Mouse (Mus musculus): ENCODE measurements around the gene Mab21l1. TPM values are rescaled to one million over a fixed set of nuclear protein-coding genes. Genes with fewer than 3 reads are reported as not detected.

Mab21l1 gene
- polyA plus RNA-seq, 1 experiment from 2014 or later: 20.0 TPM

GRCm38 (mm10) chr3:55816638-55817375, 34.5 kb downstream of the Mab21l1 start:
- Histone ChIP-seq H3K4me1 (ENCODE audit: control insufficient read depth, insufficient read depth, low read length) (no peaks in the 10 kb centered on the region), H3K27ac (ENCODE audit: low read depth, low read length) (no peak overlapping the region), H3K4me2 (ENCODE audit: low read depth) (no peak overlapping the region), H3K9ac (ENCODE audit: low read length) (no peak overlapping the region), H3K9me3 (ENCODE audit: control insufficient read depth, low read length) (no peaks in the 10 kb centered on the region), H3K27me3 (ENCODE audit: control insufficient read depth, insufficient read depth, low read length) (no peaks in the 10 kb centered on the region), H3K4me3 (ENCODE audit: low read depth, low read length) (no peak overlapping the region), H3K36me3 (ENCODE audit: control insufficient read depth, insufficient read depth, low read length) (no peaks in the 10 kb centered on the region)
- DNase-seq (ENCODE audit: low spot score): no peak
- ATAC-seq (ENCODE audit: insufficient read depth, low FRiP score, low TSS enrichment): no peak
- 85% methylated on average over 6 of the region's 6 CpGs for WGBS

- no peak overlapping the region for H3K9ac ChIP-seq (ENCODE audit: low read length)
- ATAC-seq (ENCODE audit: insufficient read depth, low FRiP score, low TSS enrichment) (no peak), DNase-seq (ENCODE audit: low spot score) (no peak)
- H3K36me3 ChIP-seq (ENCODE audit: control insufficient read depth, insufficient read depth, low read length): no peaks in the 10 kb centered on the region
- WGBS: 79% methylated on average over 2 of the region's 2 CpGs
- H3K27me3 ChIP-seq (ENCODE audit: control insufficient read depth, insufficient read depth, low read length): no peaks in the 10 kb centered on the region
- no peaks in the 10 kb centered on the region for H3K9me3 ChIP-seq (ENCODE audit: control insufficient read depth, low read length)
- no peak overlapping the region for H3K27ac ChIP-seq (ENCODE audit: low read depth, low read length)
- no peak overlapping the region for H3K4me2 ChIP-seq (ENCODE audit: low read depth)
- no peaks in the 10 kb centered on the region for H3K4me1 ChIP-seq (ENCODE audit: control insufficient read depth, insufficient read depth, low read length)
- H3K4me3 ChIP-seq (ENCODE audit: low read depth, low read length): no peak overlapping the region
Measured at GRCm38 (mm10) chr3:55818082-55818481, 35.8 kb downstream of the Mab21l1 start.

- no peak overlapping the region for H3K4me2 ChIP-seq (ENCODE audit: low read depth)
- no peak overlapping the region for H3K4me3 ChIP-seq (ENCODE audit: low read depth, low read length)
- H3K4me1 ChIP-seq (ENCODE audit: control insufficient read depth, insufficient read depth, low read length): no peaks in the 10 kb centered on the region
- no peaks in the 10 kb centered on the region for H3K27me3 ChIP-seq (ENCODE audit: control insufficient read depth, insufficient read depth, low read length)
- H3K9ac ChIP-seq (ENCODE audit: low read length): no peak overlapping the region
- H3K9me3 ChIP-seq (ENCODE audit: control insufficient read depth, low read length): no peaks in the 10 kb centered on the region
- H3K27ac ChIP-seq (ENCODE audit: low read depth, low read length): no peak overlapping the region
- H3K36me3 ChIP-seq (ENCODE audit: control insufficient read depth, insufficient read depth, low read length): no peaks in the 10 kb centered on the region
- ATAC-seq (ENCODE audit: insufficient read depth, low FRiP score, low TSS enrichment) (no peak), DNase-seq (ENCODE audit: low spot score) (no peak)
Measured at GRCm38 (mm10) chr3:55819598-55819997, 37.3 kb downstream of the Mab21l1 start.

GRCm38 (mm10) chr3:55824864-55825263, 42.6 kb downstream of the Mab21l1 start:
- H3K27ac ChIP-seq (ENCODE audit: low read depth, low read length): no peak overlapping the region
- no peak overlapping the region for H3K4me2 ChIP-seq (ENCODE audit: low read depth)
- 72% methylated on average over 3 of the region's 3 CpGs for WGBS

GRCm38 (mm10) chr3:55828481-55829256, 46.4 kb downstream of the Mab21l1 start:
- ATAC-seq (ENCODE audit: insufficient read depth, low FRiP score, low TSS enrichment): no peak
- no peak overlapping the region for H3K9ac ChIP-seq (ENCODE audit: low read length)
- H3K4me2 ChIP-seq (ENCODE audit: low read depth): no peak overlapping the region
- no peak overlapping the region for H3K4me3 ChIP-seq (ENCODE audit: low read depth, low read length)
- no peaks in the 10 kb centered on the region for H3K36me3 ChIP-seq (ENCODE audit: control insufficient read depth, insufficient read depth, low read length)
- no peaks in the 10 kb centered on the region for H3K27me3 ChIP-seq (ENCODE audit: control insufficient read depth, insufficient read depth, low read length)
- H3K27ac ChIP-seq (ENCODE audit: low read depth, low read length): no peak overlapping the region
- no peak for DNase-seq (ENCODE audit: low spot score)
- no peaks in the 10 kb centered on the region for H3K4me1 ChIP-seq (ENCODE audit: control insufficient read depth, insufficient read depth, low read length)
- 58% methylated on average over 10 of the region's 10 CpGs for WGBS
- H3K9me3 ChIP-seq (ENCODE audit: control insufficient read depth, low read length): no peaks in the 10 kb centered on the region

More at GRCm38 (mm10) chr3:55824864-55825263, 42.6 kb downstream of the Mab21l1 start:
- H3K27me3 ChIP-seq (ENCODE audit: control insufficient read depth, insufficient read depth, low read length): no peaks in the 10 kb centered on the region
- no peaks in the 10 kb centered on the region for H3K36me3 ChIP-seq (ENCODE audit: control insufficient read depth, insufficient read depth, low read length)
- no peak for DNase-seq (ENCODE audit: low spot score)
- no peak for ATAC-seq (ENCODE audit: insufficient read depth, low FRiP score, low TSS enrichment)
- H3K9ac ChIP-seq (ENCODE audit: low read length): no peak overlapping the region
- no peaks in the 10 kb centered on the region for H3K9me3 ChIP-seq (ENCODE audit: control insufficient read depth, low read length)
- H3K4me3 ChIP-seq (ENCODE audit: low read depth, low read length): no peak overlapping the region
- no peaks in the 10 kb centered on the region for H3K4me1 ChIP-seq (ENCODE audit: control insufficient read depth, insufficient read depth, low read length)

- H3K4me2 ChIP-seq (ENCODE audit: low read depth): no peak overlapping the region
- no peaks in the 10 kb centered on the region for H3K36me3 ChIP-seq (ENCODE audit: control insufficient read depth, insufficient read depth, low read length)
- H3K4me3 ChIP-seq (ENCODE audit: low read depth, low read length): no peak overlapping the region
- no peak overlapping the region for H3K9ac ChIP-seq (ENCODE audit: low read length)
- 55% methylated on average over 5 of the region's 5 CpGs for WGBS
- no peak for DNase-seq (ENCODE audit: low spot score)
- H3K9me3 ChIP-seq (ENCODE audit: control insufficient read depth, low read length): no peaks in the 10 kb centered on the region
- H3K4me1 ChIP-seq (ENCODE audit: control insufficient read depth, insufficient read depth, low read length): no peaks in the 10 kb centered on the region
- ATAC-seq (ENCODE audit: insufficient read depth, low FRiP score, low TSS enrichment): no peak
- H3K27ac ChIP-seq (ENCODE audit: low read depth, low read length): no peak overlapping the region
- H3K27me3 ChIP-seq (ENCODE audit: control insufficient read depth, insufficient read depth, low read length): no peaks in the 10 kb centered on the region
Measured at GRCm38 (mm10) chr3:55830226-55830625, 47.9 kb downstream of the Mab21l1 start.

Measured in neural tube, embryonic 11.5 days (tissue).